Mouse (Mus musculus) retina, adult 2 months (tissue): Measurements from ENCODE around the gene Olfr1347.
"Not testable (repeated sequence)": the region's sequence is repeated elsewhere in the genome, so short reads cannot be mapped to it uniquely, and the experiment has no call there.

Experiments
- DNase-seq: peaks from one replicate; pipeline ENCODE4 v3.0.0-alpha.2; 2012; ENCODE audit warnings: low read depth, low spot score

Olfr1347 gene

GRCm38 (mm10) chr7:6499655-6500054, at the start of gene Olfr1347:
Olfr1347 (minus strand) TSS chr7:6499755.
- no peak for DNase-seq

GRCm38 (mm10) chr7:6526141-6526540, 26.6 kb upstream of the Olfr1347 start:
- DNase-seq, result peak; percentile 15

- no peak for DNase-seq
Observed at GRCm38 (mm10) chr7:6525001-6525400, 25.4 kb upstream of the Olfr1347 start.

- no peak for DNase-seq
Observed at GRCm38 (mm10) chr7:6522850-6523249, 23.3 kb upstream of the Olfr1347 start, which contains the start of gene Olfr1349. Olfr1349 (minus strand) TSS chr7:6522950.

GRCm38 (mm10) chr7:6521666-6522065, 22.1 kb upstream of the Olfr1347 start:
- no peak for DNase-seq

- DNase-seq, result no peak
Observed at GRCm38 (mm10) chr7:6508648-6509047, 9.1 kb upstream of the Olfr1347 start, which contains the start of gene Olfr1348. Olfr1348 (minus strand) TSS chr7:6508748.

- DNase-seq, result no peak
Observed at GRCm38 (mm10) chr7:6486841-6487240, 12.7 kb downstream of the Olfr1347 start, which contains the start of gene Olfr5. Olfr5 (minus strand) TSS chr7:6486941.

- not testable (repeated sequence) for DNase-seq
Observed at GRCm38 (mm10) chr7:6477633-6478032, 21.9 kb downstream of the Olfr1347 start.

- DNase-seq, result no peak
Observed at GRCm38 (mm10) chr7:6466951-6467350, 32.6 kb downstream of the Olfr1347 start, which contains the start of gene Olfr1346. Olfr1346 (plus strand) TSS chr7:6467101.

GRCm38 (mm10) chr7:6456399-6456798, 43.2 kb downstream of the Olfr1347 start:
- no peak for DNase-seq

- no peak for DNase-seq
Observed at GRCm38 (mm10) chr7:6455868-6456267, 43.7 kb downstream of the Olfr1347 start, which contains the start of gene Olfr1336. Olfr1336 (plus strand) TSS chr7:6456168.

- no peak for DNase-seq
Observed at GRCm38 (mm10) chr7:6447771-6448170, 51.8 kb downstream of the Olfr1347 start.

- no peak for DNase-seq
Observed at GRCm38 (mm10) chr7:6441173-6441572, 58.4 kb downstream of the Olfr1347 start.

- no peak for DNase-seq
Observed at GRCm38 (mm10) chr7:6438388-6438787, 61.2 kb downstream of the Olfr1347 start, which contains the start of gene Olfr1344. Olfr1344 (plus strand) TSS chr7:6438688.
